Comparison of ENCODE assay signal across 28 mouse cellular contexts in genomic region chr7:113087646-113088045, GRCm38 (mm10).
DNase-seq lines count a peak whose midpoint lies in the region; ATAC-seq and TF ChIP-seq lines count a peak whose summit lies in the region.
"Had no signal": no experiment of that assay in that cellular context is flagged by ENCODE, and none has a peak within 500 bp of the region (broad histone marks: within the 10 kb centered on the region; RNA-seq: fewer than 3 reads in every experiment).

No protein-coding gene starts in this region.

- no peak for ATAC-seq in megakaryocyte, adult 5-6 weeks (ENCODE audit: poor library complexity, severe bottlenecking)
- ATAC-seq: CD4-positive, CD25-positive, alpha-beta regulatory T cell, adult 4 months; forebrain, embryonic 16.5 days; intestine, embryonic 16.5 days; midbrain, embryonic 16.5 days had no signal

- peaks cover 6% of the 10 kb centered on the region for H3K4me1 ChIP-seq in cerebellum, adult 2 months (ENCODE audit: control insufficient read depth, insufficient read depth, low read length)
- no peaks in the 10 kb centered on the region for H3K4me1 ChIP-seq in thymus, adult 2 months (replicated peaks; ENCODE audit: control insufficient read depth, insufficient read depth, low read length)
- H3K4me1 ChIP-seq: limb, embryonic 10.5 days; limb, embryonic 15.5 days; neural tube, embryonic 12.5 days had no signal

- no peaks in the 10 kb centered on the region for H3K27me3 ChIP-seq in cerebellum, adult 2 months (ENCODE audit: control insufficient read depth, insufficient read depth, low read length)
- no peaks in the 10 kb centered on the region for H3K27me3 ChIP-seq in thymus, adult 2 months (ENCODE audit: control insufficient read depth, insufficient read depth, low read length)
- H3K27me3 ChIP-seq: embryonic facial prominence, embryonic 15.5 days; limb, embryonic 15.5 days; neural tube, embryonic 12.5 days had no signal

- no peak for TF ChIP-seq POLR2A in brain, embryonic 14.5 days (IDR thresholded peaks at IDR 0.05; ENCODE audit: borderline replicate concordance, extremely low read depth, insufficient read depth, insufficient read length, poor library complexity, severe bottlenecking)
- TF ChIP-seq POLR2A in cerebellum, adult 2 months (IDR thresholded peaks at IDR 0.05; ENCODE audit: borderline replicate concordance, insufficient read depth, low read length), result no peak
- no peak for TF ChIP-seq POLR2A in thymus, adult 2 months (IDR thresholded peaks at IDR 0.05; ENCODE audit: control insufficient read depth, extremely low read depth, insufficient read depth, low read length, poor library complexity)

- H3K27ac ChIP-seq in cerebellum, adult 2 months (ENCODE audit: insufficient read depth, low read length), result no peak overlapping the region
- H3K27ac ChIP-seq in thymus, adult 2 months (ENCODE audit: control insufficient read depth, insufficient read depth, low read length), result no peak overlapping the region
- H3K27ac ChIP-seq: embryonic facial prominence, embryonic 10.5 days; embryonic facial prominence, embryonic 15.5 days; limb, embryonic 10.5 days; limb, embryonic 15.5 days; liver, embryonic 13.5 days; neural tube, embryonic 12.5 days; stomach, postnatal 0 days had no signal

- H3K36me3 ChIP-seq in thymus, adult 2 months (ENCODE audit: control insufficient read depth, insufficient read depth, low read length), result no peaks in the 10 kb centered on the region
- H3K36me3 ChIP-seq: embryonic facial prominence, embryonic 10.5 days; embryonic facial prominence, embryonic 15.5 days; limb, embryonic 10.5 days; limb, embryonic 15.5 days; liver, embryonic 13.5 days; neural tube, embryonic 12.5 days had no signal

- peak; percentile 88 for DNase-seq in heart, adult 11 months
- no peak for DNase-seq in heart, postnatal 10 days
- DNase-seq in brain, embryonic 14.5 days (ENCODE audit: low read depth), result peak; percentile 37
- DNase-seq in cerebellum, adult 2 months, result peak; percentile 57 to 66
- peak; percentile 70 to 77 for DNase-seq in cerebellum, postnatal 14 days
- DNase-seq in thymus, adult 2 months, result no peak
- DNase-seq: adrenal gland, postnatal 14 days; gastrocnemius, postnatal 10 days; kidney, adult 8-10 months; kidney, postnatal 14 days; liver, embryonic 13.5 days; lung, embryonic 14.5 days; right cerebral cortex, adult 18-20 months; right cerebral cortex, postnatal 4 days; thymus, adult 18-20 months; thymus, postnatal 36 days had no signal

- 25% methylated on average over 5 of the region's 5 CpGs for WGBS in cerebellum, adult 2 months
- WGBS in thymus, adult 2 months, result 91% methylated on average over 5 of the region's 5 CpGs

- H3K4me3 ChIP-seq in cerebellum, adult 2 months (replicated peaks; ENCODE audit: insufficient read depth, low read depth, low read length), result no peak overlapping the region
- H3K4me3 ChIP-seq in thymus, adult 2 months (ENCODE audit: control insufficient read depth, insufficient read depth, low read length), result no peak overlapping the region
- H3K4me3 ChIP-seq: embryonic facial prominence, embryonic 10.5 days; embryonic facial prominence, embryonic 15.5 days; limb, embryonic 10.5 days; limb, embryonic 15.5 days; liver, embryonic 13.5 days; myocyte; neural tube, embryonic 12.5 days had no signal

- intact Hi-C loops in heart, postnatal 10 days (cut with DNase I), result no loop called here

- no peak for TF ChIP-seq CTCF in brain, embryonic 14.5 days (IDR thresholded peaks at IDR 0.05; ENCODE audit: borderline replicate concordance, extremely low read depth, insufficient read depth, insufficient read length)
- TF ChIP-seq CTCF in cerebellum, adult 2 months (IDR thresholded peaks at IDR 0.05; ENCODE audit: borderline replicate concordance, insufficient read depth, low read depth, low read length), result no peak
- TF ChIP-seq CTCF in thymus, adult 2 months (IDR thresholded peaks at IDR 0.05; ENCODE audit: borderline replicate concordance, control insufficient read depth, extremely low read depth, insufficient read depth, low read length, poor library complexity), result no peak

Comparison
In these comparisons a context has a peak if more than half of its experiments do, and no peak if none do; other contexts are left out.
1. DNase-seq: peak in heart, adult 11 months (single experiment), brain, embryonic 14.5 days (single experiment), cerebellum, adult 2 months (2 of 2) and cerebellum, postnatal 14 days (2 of 2); none in heart, postnatal 10 days (0 of 2) and thymus, adult 2 months (single experiment).